Mouse (Mus musculus): ENCODE data around the gene Tmem108. TPM values are rescaled to one million over a fixed set of nuclear protein-coding genes. Genes with fewer than 3 reads are reported as not detected.

Gene Tmem108
- polyA plus RNA-seq, 1 experiment from 2014 or later, result 23.1 TPM

- Histone ChIP-seq H3K4me3 (ENCODE audit: low read depth, low read length) (no peak overlapping the region), H3K4me1 (ENCODE audit: control insufficient read depth, insufficient read depth, low read length) (no peaks in the 10 kb centered on the region), H3K9me3 (ENCODE audit: control insufficient read depth, low read depth, low read length) (no peaks in the 10 kb centered on the region), H3K9ac (replicated peaks; ENCODE audit: low read depth, low read length) (no peak overlapping the region), H3K27ac (ENCODE audit: low read length) (no peak overlapping the region), H3K27me3 (ENCODE audit: control insufficient read depth, insufficient read depth, low read length) (no peaks in the 10 kb centered on the region), H3K4me2 (replicated peaks; ENCODE audit: low read depth, low read length) (no peak overlapping the region), H3K36me3 (ENCODE audit: control insufficient read depth, insufficient read depth, low read length) (no peaks in the 10 kb centered on the region)
- 32% methylated on average over 7 of the region's 7 CpGs for WGBS
- ATAC-seq (ENCODE audit: insufficient number of reproducible peaks, insufficient read depth, low FRiP score, low read depth), result peak; percentile 61
Observed at GRCm38 (mm10) chr9:103494346-103495020, 267.2 kb downstream of the Tmem108 start.

DNA sequence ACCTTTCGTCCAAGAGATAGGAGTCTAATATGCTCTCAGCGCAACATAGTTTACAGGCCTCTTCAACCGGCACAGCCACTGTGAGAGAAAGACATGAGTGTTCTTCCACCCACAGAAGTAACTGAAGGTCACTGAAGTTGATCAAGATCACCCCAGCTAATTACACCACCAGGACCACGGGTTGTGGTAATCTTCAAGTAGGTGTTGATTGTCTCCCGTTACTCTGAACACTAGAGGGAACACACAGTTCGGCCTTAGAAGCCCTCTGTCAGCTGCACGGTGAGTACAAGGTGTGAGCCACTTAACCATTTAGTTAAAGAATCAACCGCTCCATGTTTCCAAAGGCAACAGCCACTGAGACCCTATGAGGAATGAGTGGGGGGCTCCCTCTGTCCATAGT lies 269.7 kb downstream of the Tmem108 start:
- H3K9ac ChIP-seq (replicated peaks; ENCODE audit: low read depth, low read length), result no peak overlapping the region
- H3K4me3 ChIP-seq (ENCODE audit: low read depth, low read length), result no peak overlapping the region
- ATAC-seq (ENCODE audit: insufficient number of reproducible peaks, insufficient read depth, low FRiP score, low read depth), result no peak
- 74% methylated on average over 8 of the region's 8 CpGs for WGBS
- no peaks in the 10 kb centered on the region for H3K9me3 ChIP-seq (ENCODE audit: control insufficient read depth, low read depth, low read length)
- H3K36me3 ChIP-seq (ENCODE audit: control insufficient read depth, insufficient read depth, low read length), result no peaks in the 10 kb centered on the region
- no peak overlapping the region for H3K4me2 ChIP-seq (replicated peaks; ENCODE audit: low read depth, low read length)
- no peaks in the 10 kb centered on the region for H3K4me1 ChIP-seq (ENCODE audit: control insufficient read depth, insufficient read depth, low read length)
- H3K27ac ChIP-seq (ENCODE audit: low read length), result no peak overlapping the region
- no peaks in the 10 kb centered on the region for H3K27me3 ChIP-seq (ENCODE audit: control insufficient read depth, insufficient read depth, low read length)

DNA sequence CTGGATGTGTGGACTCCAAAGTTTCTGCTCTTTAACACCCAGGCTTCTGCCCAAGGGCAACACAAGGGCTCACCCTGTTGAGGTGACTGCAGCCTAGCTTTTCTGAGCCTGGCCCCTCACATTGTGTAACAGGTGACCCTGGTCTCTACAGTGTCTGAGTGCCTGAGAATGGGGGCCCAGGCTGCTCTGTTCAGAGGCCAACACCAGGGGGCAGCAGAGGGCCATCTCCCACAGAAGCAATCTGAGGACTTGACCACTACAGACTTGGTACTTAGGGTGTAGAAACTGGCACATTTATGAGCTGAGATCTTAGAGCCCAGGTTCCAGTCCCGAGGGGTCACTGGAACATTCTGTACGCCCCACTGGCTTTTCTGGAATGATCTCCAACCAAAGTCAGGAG lies 271.2 kb downstream of the Tmem108 start:
- H3K4me1 ChIP-seq (ENCODE audit: control insufficient read depth, insufficient read depth, low read length), result peaks cover 3% of the 10 kb centered on the region; the same call in 1 of the 2 replicates
- H3K9ac ChIP-seq (replicated peaks; ENCODE audit: low read depth, low read length), result no peak overlapping the region
- no peaks in the 10 kb centered on the region for H3K27me3 ChIP-seq (ENCODE audit: control insufficient read depth, insufficient read depth, low read length)
- H3K9me3 ChIP-seq (ENCODE audit: control insufficient read depth, low read depth, low read length), result no peaks in the 10 kb centered on the region
- peak; percentile 56; the same call in 1 of the 2 replicates for ATAC-seq (ENCODE audit: insufficient number of reproducible peaks, insufficient read depth, low FRiP score, low read depth)
- 10% methylated on average over 2 of the region's 2 CpGs for WGBS
- H3K27ac ChIP-seq (ENCODE audit: low read length), result no peak overlapping the region
- H3K4me2 ChIP-seq (replicated peaks; ENCODE audit: low read depth, low read length), result no peak overlapping the region
- H3K36me3 ChIP-seq (ENCODE audit: control insufficient read depth, insufficient read depth, low read length), result no peaks in the 10 kb centered on the region
- no peak overlapping the region for H3K4me3 ChIP-seq (ENCODE audit: low read depth, low read length)

DNA sequence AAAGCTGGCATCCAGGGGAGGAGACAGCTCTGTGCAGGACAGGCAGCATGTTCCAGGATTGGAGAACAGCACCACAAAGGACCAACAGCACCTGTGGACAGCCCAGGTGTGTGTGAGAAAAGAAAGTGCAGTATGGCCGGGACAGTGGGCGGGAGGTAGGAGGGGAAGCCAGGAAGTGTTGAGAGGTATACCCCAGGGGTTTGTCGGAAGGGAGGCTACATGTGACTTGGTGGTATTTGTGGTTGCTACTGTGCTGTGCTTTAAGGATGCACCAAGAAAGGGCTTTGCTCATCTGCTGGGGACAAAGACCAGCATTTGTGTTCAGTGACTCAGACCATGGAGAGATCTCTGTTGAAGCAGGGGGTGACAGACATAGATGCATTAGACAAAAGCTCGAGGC lies 271.8 kb downstream of the Tmem108 start:
- no peaks in the 10 kb centered on the region for H3K36me3 ChIP-seq (ENCODE audit: control insufficient read depth, insufficient read depth, low read length)
- no peak overlapping the region for H3K4me2 ChIP-seq (replicated peaks; ENCODE audit: low read depth, low read length)
- no peak for ATAC-seq (ENCODE audit: insufficient number of reproducible peaks, insufficient read depth, low FRiP score, low read depth)
- H3K9me3 ChIP-seq (ENCODE audit: control insufficient read depth, low read depth, low read length), result no peaks in the 10 kb centered on the region
- no peak overlapping the region for H3K9ac ChIP-seq (replicated peaks; ENCODE audit: low read depth, low read length)
- no peaks in the 10 kb centered on the region for H3K27me3 ChIP-seq (ENCODE audit: control insufficient read depth, insufficient read depth, low read length)
- peaks cover 6% of the 10 kb centered on the region; the same call in 1 of the 2 replicates for H3K4me1 ChIP-seq (ENCODE audit: control insufficient read depth, insufficient read depth, low read length)
- H3K4me3 ChIP-seq (ENCODE audit: low read depth, low read length), result no peak overlapping the region
- H3K27ac ChIP-seq (ENCODE audit: low read length), result no peak overlapping the region
- WGBS, result 84% methylated on average over 4 of the region's 4 CpGs

GRCm38 (mm10) chr9:103489096-103489495 lies 272.5 kb downstream of the Tmem108 start:
- WGBS, result 47% methylated on average over 7 of the region's 7 CpGs
- no peak for ATAC-seq (ENCODE audit: insufficient number of reproducible peaks, insufficient read depth, low FRiP score, low read depth)
- Histone ChIP-seq H3K36me3 (ENCODE audit: control insufficient read depth, insufficient read depth, low read length) (no peaks in the 10 kb centered on the region), H3K4me2 (replicated peaks; ENCODE audit: low read depth, low read length) (no peak overlapping the region), H3K4me3 (ENCODE audit: low read depth, low read length) (no peak overlapping the region), H3K9me3 (ENCODE audit: control insufficient read depth, low read depth, low read length) (no peaks in the 10 kb centered on the region), H3K4me1 (ENCODE audit: control insufficient read depth, insufficient read depth, low read length) (peaks cover 6% of the 10 kb centered on the region; the same call in 1 of the 2 replicates), H3K27ac (ENCODE audit: low read length) (no peak overlapping the region), H3K9ac (replicated peaks; ENCODE audit: low read depth, low read length) (no peak overlapping the region), H3K27me3 (ENCODE audit: control insufficient read depth, insufficient read depth, low read length) (no peaks in the 10 kb centered on the region)

- no peak overlapping the region for H3K4me2 ChIP-seq (replicated peaks; ENCODE audit: low read depth, low read length)
- H3K9me3 ChIP-seq (ENCODE audit: control insufficient read depth, low read depth, low read length), result no peaks in the 10 kb centered on the region
- 83% methylated on average over 6 of the region's 6 CpGs for WGBS
- no peak overlapping the region for H3K27ac ChIP-seq (ENCODE audit: low read length)
- ATAC-seq (ENCODE audit: insufficient number of reproducible peaks, insufficient read depth, low FRiP score, low read depth), result no peak
- H3K27me3 ChIP-seq (ENCODE audit: control insufficient read depth, insufficient read depth, low read length), result no peaks in the 10 kb centered on the region
- H3K4me3 ChIP-seq (ENCODE audit: low read depth, low read length), result no peak overlapping the region
- H3K36me3 ChIP-seq (ENCODE audit: control insufficient read depth, insufficient read depth, low read length), result no peaks in the 10 kb centered on the region
- no peak overlapping the region for H3K9ac ChIP-seq (replicated peaks; ENCODE audit: low read depth, low read length)
- peaks cover 6% of the 10 kb centered on the region; the same call in 1 of the 2 replicates for H3K4me1 ChIP-seq (ENCODE audit: control insufficient read depth, insufficient read depth, low read length)
Observed at GRCm38 (mm10) chr9:103486262-103486661, 275.4 kb downstream of the Tmem108 start.

- Histone ChIP-seq H3K9me3 (ENCODE audit: control insufficient read depth, low read depth, low read length) (no peaks in the 10 kb centered on the region), H3K36me3 (ENCODE audit: control insufficient read depth, insufficient read depth, low read length) (no peaks in the 10 kb centered on the region), H3K27ac (ENCODE audit: low read length) (no peak overlapping the region), H3K4me1 (ENCODE audit: control insufficient read depth, insufficient read depth, low read length) (peaks cover 12% of the 10 kb centered on the region), H3K9ac (replicated peaks; ENCODE audit: low read depth, low read length) (no peak overlapping the region), H3K27me3 (ENCODE audit: control insufficient read depth, insufficient read depth, low read length) (no peaks in the 10 kb centered on the region), H3K4me3 (ENCODE audit: low read depth, low read length) (no peak overlapping the region), H3K4me2 (replicated peaks; ENCODE audit: low read depth, low read length) (no peak overlapping the region)
- WGBS, result 20% methylated on average over 8 of the region's 8 CpGs
- ATAC-seq (ENCODE audit: insufficient number of reproducible peaks, insufficient read depth, low FRiP score, low read depth), result no peak
Observed at GRCm38 (mm10) chr9:103485606-103486005, 276.0 kb downstream of the Tmem108 start.

DNA sequence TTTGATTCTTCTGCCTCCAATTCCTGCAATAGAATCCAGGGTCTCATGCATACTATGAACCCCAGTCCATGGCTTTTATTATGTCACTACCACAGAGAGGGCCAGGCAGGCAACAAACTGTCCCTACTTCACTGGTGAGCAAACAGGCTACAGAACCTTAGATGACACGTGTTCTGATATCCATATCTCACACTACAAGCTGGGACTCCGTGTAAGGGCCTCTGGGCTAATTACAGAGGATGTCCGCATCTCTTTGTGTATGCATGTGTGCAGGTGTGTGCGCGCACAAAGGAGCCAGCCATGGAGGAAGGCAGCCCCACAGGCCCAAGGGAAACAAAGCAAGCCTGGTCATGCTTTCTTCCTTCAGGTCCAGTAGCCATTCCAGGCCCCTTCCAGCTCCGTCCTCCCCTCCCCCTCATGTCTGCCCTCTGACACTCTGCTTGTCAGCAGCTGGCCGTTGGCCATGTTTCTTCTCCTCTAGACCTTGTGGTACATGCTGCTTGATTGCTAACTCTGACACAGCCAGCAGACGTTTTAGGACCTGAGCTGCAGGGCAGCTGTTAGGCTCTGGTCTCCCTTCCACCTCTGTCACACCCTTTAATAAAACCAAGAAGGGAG lies 280.9 kb downstream of the Tmem108 start:
- H3K36me3 ChIP-seq (ENCODE audit: control insufficient read depth, insufficient read depth, low read length), result no peaks in the 10 kb centered on the region

More for the DNA sequence above, 280.9 kb downstream of the Tmem108 start:
- Histone ChIP-seq H3K9ac (replicated peaks; ENCODE audit: low read depth, low read length) (no peak overlapping the region), H3K4me3 (ENCODE audit: low read depth, low read length) (no peak overlapping the region), H3K27ac (ENCODE audit: low read length) (no peak overlapping the region), H3K4me2 (replicated peaks; ENCODE audit: low read depth, low read length) (no peak overlapping the region), H3K4me1 (ENCODE audit: control insufficient read depth, insufficient read depth, low read length) (peaks cover 11% of the 10 kb centered on the region), H3K9me3 (ENCODE audit: control insufficient read depth, low read depth, low read length) (no peaks in the 10 kb centered on the region), H3K27me3 (ENCODE audit: control insufficient read depth, insufficient read depth, low read length) (no peaks in the 10 kb centered on the region)
- ATAC-seq (ENCODE audit: insufficient number of reproducible peaks, insufficient read depth, low FRiP score, low read depth), result peak; percentile 29; the same call in 1 of the 2 replicates
- WGBS, result 50% methylated on average over 8 of the region's 8 CpGs
